Mouse (Mus musculus) left cerebral cortex, adult 18-20 months (tissue): Measurements from ENCODE around the gene Olfr522. TPM values are rescaled to one million over a fixed set of nuclear protein-coding genes. Genes with fewer than 3 reads are reported as not detected.

Source experiments
- DNase-seq, 2 experiments: peaks; one replicate each; pipeline ENCODE4 v3.0.0; 2021 to 2022; ENCODE audit warnings: low spot score in 2 of 2, mixed read lengths in 1 of 2
- total RNA-seq, 2 experiments: library from RNA; stranded (reverse); gene quantifications; 2 replicates each; pipeline ENCODE4 v1.2.3; 2021

Gene Olfr522
- total RNA-seq, 2 experiments from 2014 or later = not detected

- peak; percentile 85 to 90 for DNase-seq
These were observed 48.1 kb downstream of the Olfr522 start, which contains the start of gene Echs1 for GRCm38 (mm10) chr7:140116329-140117054. Gene Echs1 (minus strand): TSS chr7:140116476.

GRCm38 (mm10) chr7:140115583-140116328 lies 48.8 kb downstream of the Olfr522 start, which contains the start of gene Paox:
Gene Paox (plus strand): TSS chr7:140115799.
- DNase-seq = peak; percentile 47 to 53

DNA sequence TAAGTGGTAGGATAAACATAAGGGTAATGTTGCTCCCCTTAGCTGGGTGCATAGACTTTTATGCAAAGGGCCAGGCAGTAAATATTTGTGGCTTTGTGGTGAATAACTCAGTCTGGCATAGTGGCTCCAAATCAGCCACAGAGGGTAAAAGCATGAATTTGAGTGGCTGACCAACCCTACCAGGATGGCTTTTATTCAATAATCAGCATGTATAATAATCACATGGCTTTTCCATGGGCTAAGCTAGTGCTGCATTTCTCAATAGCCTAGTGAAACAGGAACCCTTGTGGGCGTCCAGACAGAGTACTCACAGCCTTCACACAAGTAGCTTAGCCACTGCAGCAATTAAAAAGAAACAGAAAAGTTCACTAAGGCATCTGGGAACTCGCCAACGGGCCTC lies 52.6 kb downstream of the Olfr522 start:
- DNase-seq = no peak

Other genes starting within 250 kb of the Olfr522 start
- gene Utf1, start 221.0 kb downstream of the Olfr522 start, total RNA-seq = not detected
- 1 to 10 TPM in 1 of 2 experiments, under 1 TPM in 1; 0.96 to 1.7 TPM for gene 6430531B16Rik, start 186.0 kb downstream of the Olfr522 start, total RNA-seq
- gene Adam8, start 172.2 kb downstream of the Olfr522 start, total RNA-seq = 1 to 10 TPM; 3.3 TPM
- gene Zfp511, start 128.4 kb downstream of the Olfr522 start, total RNA-seq = 10 to 100 TPM; 22.2 to 26.3 TPM
- gene Tubgcp2, start 128.1 kb downstream of the Olfr522 start, total RNA-seq = 10 to 100 TPM; 34.5 to 36.1 TPM
- gene Msx3, start 115.7 kb downstream of the Olfr522 start, total RNA-seq = not detected
- 100 to 1,000 TPM; 188 to 210 TPM for gene Caly, start 82.2 kb downstream of the Olfr522 start, total RNA-seq
- not detected for gene Prap1, start 71.4 kb downstream of the Olfr522 start, total RNA-seq
- 10 to 100 TPM; 51.3 to 51.4 TPM for gene Fuom, start 62.3 kb downstream of the Olfr522 start, total RNA-seq
- gene Paox, start 49.0 kb downstream of the Olfr522 start, total RNA-seq = 1 to 10 TPM; 4.7 to 5.0 TPM
- 10 to 100 TPM; 54.7 to 55.9 TPM for gene Echs1, start 48.3 kb downstream of the Olfr522 start, total RNA-seq
- gene Mtg1, start 27.2 kb downstream of the Olfr522 start, total RNA-seq = 10 to 100 TPM; 20.3 to 27.5 TPM
- 100 to 1,000 TPM; 119 to 120 TPM for gene Sprn, start 9.9 kb downstream of the Olfr522 start, total RNA-seq
- not detected for gene Olfr523, start 8.5 kb upstream of the Olfr522 start, total RNA-seq
- not detected for gene Olfr524, start 41.2 kb upstream of the Olfr522 start, total RNA-seq
- not detected for gene Cd163l1, start 53.5 kb upstream of the Olfr522 start, total RNA-seq
- under 1 TPM; 0.40 to 0.42 TPM for gene 5830411N06Rik, start 82.5 kb upstream of the Olfr522 start, total RNA-seq
- gene Olfr525, start 156.1 kb upstream of the Olfr522 start, total RNA-seq = not detected
- gene Olfr527, start 169.3 kb upstream of the Olfr522 start, total RNA-seq = not detected
- not detected for gene Olfr60, start 196.9 kb upstream of the Olfr522 start, total RNA-seq
- gene Olfr530, start 211.6 kb upstream of the Olfr522 start, total RNA-seq = not detected
- gene Olfr531, start 238.2 kb upstream of the Olfr522 start, total RNA-seq = not detected